Mouse (Mus musculus): ENCODE measurements around the gene Prelid1.
A peak's percentile ranks its signal among the peaks of the same experiment; 100 is the strongest.

Gene Prelid1

GRCm38 (mm10) chr13:55319931-55320533 is at the start of gene Prelid1:
Prelid1 (plus strand) TSS chr13:55320500.
- no peak for DNase-seq (ENCODE audit: low spot score in 2 of 2)

GRCm38 (mm10) chr13:55277203-55277602 is 43.1 kb upstream of the Prelid1 start:
- no peak for DNase-seq (ENCODE audit: low spot score in 2 of 2)

GRCm38 (mm10) chr13:55277646-55278045 is 42.7 kb upstream of the Prelid1 start:
- no peak for DNase-seq (ENCODE audit: low spot score in 2 of 2)

GRCm38 (mm10) chr13:55288854-55289253 is 31.4 kb upstream of the Prelid1 start:
- DNase-seq (ENCODE audit: low spot score in 2 of 2): no peak

- no peak for DNase-seq (ENCODE audit: low spot score in 2 of 2)
These were observed 23.5 kb upstream of the Prelid1 start for GRCm38 (mm10) chr13:55296760-55297159.

GRCm38 (mm10) chr13:55300913-55301312 is 19.4 kb upstream of the Prelid1 start:
- no peak for DNase-seq (ENCODE audit: low spot score in 2 of 2)

GRCm38 (mm10) chr13:55312028-55312630 is 8.2 kb upstream of the Prelid1 start:
- DNase-seq (ENCODE audit: low spot score in 2 of 2): no peak

GRCm38 (mm10) chr13:55313051-55313450 is 7.2 kb upstream of the Prelid1 start:
- DNase-seq (ENCODE audit: low spot score in 2 of 2): no peak

- DNase-seq (ENCODE audit: low spot score in 2 of 2): no peak
These were observed 5.3 kb upstream of the Prelid1 start for GRCm38 (mm10) chr13:55314891-55315412.

- DNase-seq (ENCODE audit: low spot score in 2 of 2): no peak
These were observed 1.9 kb upstream of the Prelid1 start for GRCm38 (mm10) chr13:55318351-55318750.

- peak; percentile 80 to 87 for DNase-seq (ENCODE audit: low spot score in 2 of 2)
These were observed 1.3 kb downstream of the Prelid1 start, which contains the start of gene Rab24 for GRCm38 (mm10) chr13:55321434-55322129. Rab24 (minus strand) TSS chr13:55321946.

GRCm38 (mm10) chr13:55322130-55322825 is 2.0 kb downstream of the Prelid1 start:
- DNase-seq (ENCODE audit: low spot score in 2 of 2): no peak

GRCm38 (mm10) chr13:55325596-55325995 is 5.3 kb downstream of the Prelid1 start:
- no peak for DNase-seq (ENCODE audit: low spot score in 2 of 2)

GRCm38 (mm10) chr13:55327169-55327568 is 6.9 kb downstream of the Prelid1 start:
- DNase-seq (ENCODE audit: low spot score in 2 of 2): no peak

GRCm38 (mm10) chr13:55327633-55328032 is 7.3 kb downstream of the Prelid1 start:
- DNase-seq (ENCODE audit: low spot score in 2 of 2): peak; percentile 88 to 90

- DNase-seq (ENCODE audit: low spot score in 2 of 2): no peak
These were observed 7.9 kb downstream of the Prelid1 start for GRCm38 (mm10) chr13:55328171-55328570.

GRCm38 (mm10) chr13:55328641-55329040 is 8.3 kb downstream of the Prelid1 start:
- DNase-seq (ENCODE audit: low spot score in 2 of 2): no peak

- no peak for DNase-seq (ENCODE audit: low spot score in 2 of 2)
These were observed 8.9 kb downstream of the Prelid1 start for GRCm38 (mm10) chr13:55329109-55329682.

- peak; percentile 72 to 74 for DNase-seq (ENCODE audit: low spot score in 2 of 2)
These were observed 9.6 kb downstream of the Prelid1 start, which contains the start of gene Mxd3 for GRCm38 (mm10) chr13:55329683-55330566. Mxd3 (minus strand) TSS chr13:55329823.

GRCm38 (mm10) chr13:55330567-55331400 is 10.5 kb downstream of the Prelid1 start:
- no peak for DNase-seq (ENCODE audit: low spot score in 2 of 2)

All from frontal cortex, postnatal 14 days (tissue).